Mouse (Mus musculus): Measurements from ENCODE around the gene Cd59b. TPM values are rescaled to one million over a fixed set of nuclear protein-coding genes. Genes with fewer than 3 reads are reported as not detected.
"Not testable (repeated sequence)": the region's sequence is repeated elsewhere in the genome, so short reads cannot be mapped to it uniquely, and the experiment has no call there.

Gene Cd59b
- total and polyA plus RNA-seq, 2 experiments, result 17.7 to 20.7 TPM

DNA sequence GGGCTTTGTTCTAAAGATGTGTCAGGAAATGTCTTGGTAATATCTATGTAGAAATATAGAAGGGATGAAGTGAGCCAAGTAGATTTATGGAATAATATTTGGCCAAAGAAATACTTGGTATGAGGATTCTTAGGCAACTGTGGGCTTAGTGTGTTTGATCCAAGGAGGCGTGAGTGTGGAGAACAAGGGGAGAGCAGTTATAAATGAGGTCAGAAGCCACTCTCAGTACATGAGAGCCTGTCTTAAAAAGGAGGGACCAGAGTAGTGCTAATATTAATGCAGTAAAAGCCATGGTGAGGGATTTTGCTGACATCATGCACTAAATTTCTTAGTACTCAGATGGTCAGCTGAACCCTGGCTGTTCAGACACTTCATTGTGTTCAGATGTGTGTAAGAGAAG lies 11.3 kb upstream of the Cd59b start:
- Histone ChIP-seq H3K4me1 (ENCODE audit: control insufficient read depth, insufficient read depth, low read length) (no peaks in the 10 kb centered on the region), H3K9ac (ENCODE audit: low read depth, low read length) (no peak overlapping the region), H3K27ac (replicated peaks; ENCODE audit: insufficient read depth, low read depth, low read length) (no peak overlapping the region), H3K79me2 (ENCODE audit: control insufficient read depth, insufficient read depth, low read length) (no peaks in the 10 kb centered on the region), H3K27me3 (ENCODE audit: control insufficient read depth, insufficient read depth, low read length) (no peaks in the 10 kb centered on the region), H3K36me3 (ENCODE audit: control insufficient read depth, insufficient read depth, low read length) (peaks cover 52% of the 10 kb centered on the region), H3K4me3 (ENCODE audit: insufficient read depth, low read depth, low read length) (no peak overlapping the region)
- no peak for TF ChIP-seq POLR2A (IDR thresholded peaks at IDR 0.05; ENCODE audit: extremely low read depth, insufficient read depth, low read length)
- TF ChIP-seq CTCF (IDR thresholded peaks at IDR 0.05; ENCODE audit: low read depth, low read length), result no peak
- 87% methylated on average over 1 of the region's 1 CpGs for WGBS
- DNase-seq (ENCODE audit: extremely low read depth, low read depth, low spot score), result no peak

DNA sequence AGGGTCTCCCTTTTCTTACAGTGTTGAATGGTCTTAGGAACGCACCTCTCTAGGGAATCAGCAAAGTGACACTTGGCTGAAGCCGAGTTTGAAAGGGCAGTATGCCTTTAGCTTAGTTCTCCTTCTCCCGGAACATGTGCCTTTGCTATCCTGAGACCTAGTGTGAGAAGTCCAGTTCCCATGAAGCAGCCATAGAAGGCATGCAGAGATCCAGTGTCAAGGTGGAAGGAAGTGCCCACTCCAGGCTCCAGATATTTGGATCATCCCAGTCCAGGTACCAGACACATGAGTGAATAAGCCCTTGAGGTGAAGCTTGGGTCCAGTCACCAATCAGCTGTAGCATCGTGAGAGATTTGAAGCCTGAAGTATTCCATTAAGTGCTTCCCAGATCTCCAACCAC lies 10.7 kb upstream of the Cd59b start:
- Histone ChIP-seq H3K4me1 (ENCODE audit: control insufficient read depth, insufficient read depth, low read length) (no peaks in the 10 kb centered on the region), H3K27me3 (ENCODE audit: control insufficient read depth, insufficient read depth, low read length) (no peaks in the 10 kb centered on the region), H3K79me2 (ENCODE audit: control insufficient read depth, insufficient read depth, low read length) (no peaks in the 10 kb centered on the region), H3K36me3 (ENCODE audit: control insufficient read depth, insufficient read depth, low read length) (peaks cover 47% of the 10 kb centered on the region), H3K9ac (ENCODE audit: low read depth, low read length) (no peak overlapping the region), H3K27ac (replicated peaks; ENCODE audit: insufficient read depth, low read depth, low read length) (no peak overlapping the region), H3K4me3 (ENCODE audit: insufficient read depth, low read depth, low read length) (no peak overlapping the region)
- WGBS, result 87% methylated on average over 4 of the region's 4 CpGs
- TF ChIP-seq POLR2A (IDR thresholded peaks at IDR 0.05; ENCODE audit: extremely low read depth, insufficient read depth, low read length), result no peak
- no peak for TF ChIP-seq CTCF (IDR thresholded peaks at IDR 0.05; ENCODE audit: low read depth, low read length)
- no peak for DNase-seq (ENCODE audit: extremely low read depth, low read depth, low spot score)

DNA sequence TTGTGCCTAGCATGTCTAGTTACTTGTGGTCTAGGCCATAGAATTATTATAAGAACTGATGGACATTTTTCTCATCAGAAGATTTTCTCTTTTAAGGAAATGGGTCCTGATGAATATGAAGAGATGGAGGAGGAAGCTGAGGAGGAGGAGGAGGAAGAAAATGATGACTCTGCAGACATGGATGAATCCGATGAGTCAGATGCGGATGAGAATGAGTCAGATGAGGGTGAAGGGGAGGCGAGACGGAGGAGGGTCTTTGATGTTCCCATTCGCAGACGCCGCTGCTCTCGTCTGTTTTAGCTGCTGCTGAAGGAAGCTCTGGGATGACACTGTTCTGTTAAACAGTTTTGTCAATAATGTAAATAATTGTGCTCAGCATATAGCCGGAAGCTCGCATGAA lies 9.9 kb upstream of the Cd59b start:
- peaks cover 39% of the 10 kb centered on the region for H3K36me3 ChIP-seq (ENCODE audit: control insufficient read depth, insufficient read depth, low read length)

DNA sequence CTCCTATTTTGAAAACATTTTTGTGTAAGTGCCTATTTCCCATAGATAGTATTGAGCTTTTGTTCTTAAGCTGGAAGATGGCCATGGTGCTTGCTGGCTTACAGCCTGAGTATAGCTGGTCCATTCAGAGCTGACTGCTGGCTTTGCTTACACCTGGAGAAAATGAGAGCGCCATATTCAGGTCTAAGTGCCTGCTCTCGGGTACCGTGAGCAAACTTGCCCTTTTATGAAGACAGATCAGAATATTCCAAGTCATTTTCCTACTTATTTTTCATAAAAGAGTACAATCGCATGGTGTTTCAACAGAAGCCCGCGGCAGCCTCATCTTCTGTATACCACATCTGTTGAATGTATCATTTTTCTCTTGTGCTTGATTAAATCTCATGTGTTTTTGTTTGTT lies 8.7 kb upstream of the Cd59b start:
- H3K4me3 ChIP-seq (ENCODE audit: insufficient read depth, low read depth, low read length), result no peak overlapping the region
- H3K27me3 ChIP-seq (ENCODE audit: control insufficient read depth, insufficient read depth, low read length), result no peaks in the 10 kb centered on the region
- H3K4me1 ChIP-seq (ENCODE audit: control insufficient read depth, insufficient read depth, low read length), result no peaks in the 10 kb centered on the region
- no peak overlapping the region for H3K27ac ChIP-seq (replicated peaks; ENCODE audit: insufficient read depth, low read depth, low read length)
- DNase-seq (ENCODE audit: extremely low read depth, low read depth, low spot score), result no peak
- H3K9ac ChIP-seq (ENCODE audit: low read depth, low read length), result no peak overlapping the region
- WGBS, result 98% methylated on average over 6 of the region's 6 CpGs
- H3K79me2 ChIP-seq (ENCODE audit: control insufficient read depth, insufficient read depth, low read length), result no peaks in the 10 kb centered on the region
- TF ChIP-seq POLR2A (IDR thresholded peaks at IDR 0.05; ENCODE audit: extremely low read depth, insufficient read depth, low read length), result no peak
- no peak for TF ChIP-seq CTCF (IDR thresholded peaks at IDR 0.05; ENCODE audit: low read depth, low read length)
- H3K36me3 ChIP-seq (ENCODE audit: control insufficient read depth, insufficient read depth, low read length), result peaks cover 31% of the 10 kb centered on the region

More for the DNA sequence above, 9.9 kb upstream of the Cd59b start:
- no peak for DNase-seq (ENCODE audit: extremely low read depth, low read depth, low spot score)
- Histone ChIP-seq H3K27me3 (ENCODE audit: control insufficient read depth, insufficient read depth, low read length) (no peaks in the 10 kb centered on the region), H3K9ac (ENCODE audit: low read depth, low read length) (no peak overlapping the region), H3K4me1 (ENCODE audit: control insufficient read depth, insufficient read depth, low read length) (no peaks in the 10 kb centered on the region), H3K79me2 (ENCODE audit: control insufficient read depth, insufficient read depth, low read length) (no peaks in the 10 kb centered on the region), H3K27ac (replicated peaks; ENCODE audit: insufficient read depth, low read depth, low read length) (no peak overlapping the region), H3K4me3 (ENCODE audit: insufficient read depth, low read depth, low read length) (no peak overlapping the region)
- WGBS, result 84% methylated on average over 10 of the region's 10 CpGs
- TF ChIP-seq CTCF (IDR thresholded peaks at IDR 0.05; ENCODE audit: low read depth, low read length), result no peak
- TF ChIP-seq POLR2A (IDR thresholded peaks at IDR 0.05; ENCODE audit: extremely low read depth, insufficient read depth, low read length), result no peak

DNA sequence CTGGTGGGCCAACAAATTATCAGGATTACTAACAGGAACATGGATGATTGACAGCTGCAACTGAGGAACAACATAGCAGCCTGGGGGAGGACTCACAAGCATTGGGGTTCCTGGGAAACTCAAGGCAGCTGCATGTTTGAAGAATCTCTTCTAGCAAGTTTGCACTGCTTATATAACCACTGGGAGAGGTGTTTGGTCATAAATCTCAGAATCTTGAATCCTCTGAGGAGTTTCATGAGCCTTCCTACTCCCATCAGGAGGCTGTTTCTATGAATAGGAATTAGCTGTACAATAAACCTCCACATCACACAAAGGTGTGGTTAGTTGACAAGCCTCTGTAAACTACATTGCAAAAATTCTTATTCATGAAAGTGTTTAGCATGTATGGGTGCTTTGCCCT lies 7.0 kb upstream of the Cd59b start:
- H3K9ac ChIP-seq (ENCODE audit: low read depth, low read length), result no peak overlapping the region
- no peaks in the 10 kb centered on the region for H3K79me2 ChIP-seq (ENCODE audit: control insufficient read depth, insufficient read depth, low read length)
- no peak for DNase-seq (ENCODE audit: extremely low read depth, low read depth, low spot score)
- peaks cover 27% of the 10 kb centered on the region for H3K36me3 ChIP-seq (ENCODE audit: control insufficient read depth, insufficient read depth, low read length)
- H3K4me1 ChIP-seq (ENCODE audit: control insufficient read depth, insufficient read depth, low read length), result no peaks in the 10 kb centered on the region
- H3K27ac ChIP-seq (replicated peaks; ENCODE audit: insufficient read depth, low read depth, low read length), result no peak overlapping the region
- no peaks in the 10 kb centered on the region for H3K27me3 ChIP-seq (ENCODE audit: control insufficient read depth, insufficient read depth, low read length)
- TF ChIP-seq CTCF (IDR thresholded peaks at IDR 0.05; ENCODE audit: low read depth, low read length) (no peak), POLR2A (IDR thresholded peaks at IDR 0.05; ENCODE audit: extremely low read depth, insufficient read depth, low read length) (no peak)
- no peak overlapping the region for H3K4me3 ChIP-seq (ENCODE audit: insufficient read depth, low read depth, low read length)

DNA sequence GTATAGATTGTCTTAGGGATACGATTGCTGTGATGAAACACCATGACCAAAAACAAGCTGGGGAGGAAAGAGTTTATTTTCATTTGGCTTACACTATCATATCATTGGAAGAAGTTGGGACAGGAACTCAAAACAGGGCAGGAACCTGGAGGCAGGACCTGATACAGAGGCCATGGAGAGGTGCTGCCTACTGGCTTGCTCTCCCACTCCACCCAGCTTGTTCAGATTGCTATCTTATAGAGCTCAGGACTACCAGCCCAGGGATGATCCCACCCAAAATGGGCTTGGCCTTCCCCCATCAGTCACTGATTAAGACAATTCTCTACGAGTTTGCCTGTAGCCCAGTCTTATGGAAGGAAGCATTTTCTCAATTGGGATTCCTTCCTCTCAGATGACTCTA lies 5.5 kb upstream of the Cd59b start:
- H3K9ac ChIP-seq (ENCODE audit: low read depth, low read length), result no peak overlapping the region
- H3K4me3 ChIP-seq (ENCODE audit: insufficient read depth, low read depth, low read length), result no peak overlapping the region
- peaks cover 18% of the 10 kb centered on the region for H3K36me3 ChIP-seq (ENCODE audit: control insufficient read depth, insufficient read depth, low read length)
- H3K27me3 ChIP-seq (ENCODE audit: control insufficient read depth, insufficient read depth, low read length), result no peaks in the 10 kb centered on the region
- no peak overlapping the region for H3K27ac ChIP-seq (replicated peaks; ENCODE audit: insufficient read depth, low read depth, low read length)
- DNase-seq (ENCODE audit: extremely low read depth, low read depth, low spot score), result no peak
- H3K79me2 ChIP-seq (ENCODE audit: control insufficient read depth, insufficient read depth, low read length), result no peaks in the 10 kb centered on the region
- no peaks in the 10 kb centered on the region; the same call in 1 of the 2 replicates for H3K4me1 ChIP-seq (ENCODE audit: control insufficient read depth, insufficient read depth, low read length)
- TF ChIP-seq POLR2A (IDR thresholded peaks at IDR 0.05; ENCODE audit: extremely low read depth, insufficient read depth, low read length) (no peak), CTCF (IDR thresholded peaks at IDR 0.05; ENCODE audit: low read depth, low read length) (no peak)
- 87% methylated on average over 2 of the region's 2 CpGs for WGBS

DNA sequence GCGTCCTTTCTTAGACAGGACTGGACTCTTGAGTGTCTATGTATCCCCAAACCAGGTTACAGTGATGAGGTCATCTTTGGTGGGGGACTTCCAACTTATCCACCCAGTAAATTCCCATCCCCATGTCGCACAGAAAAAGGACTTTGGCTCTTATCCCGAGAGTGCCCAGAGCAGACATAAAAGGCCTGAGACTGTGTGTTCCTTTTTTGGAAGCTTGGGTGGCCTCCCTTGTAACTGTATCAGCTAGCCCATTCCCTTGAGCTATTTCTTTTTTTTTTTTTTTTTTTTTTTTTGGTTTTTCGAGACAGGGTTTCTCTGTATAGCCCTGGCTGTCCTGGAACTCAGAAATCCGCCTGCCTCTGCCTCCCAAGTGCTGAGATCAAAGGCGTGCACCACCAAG lies 4.1 kb upstream of the Cd59b start, which contains the start of gene Gm10912:
TSS of gene Gm10912 (plus strand) at position 301 of the 400 bp plus-strand sequence.
- H3K27ac ChIP-seq (replicated peaks; ENCODE audit: insufficient read depth, low read depth, low read length); H3K4me1 ChIP-seq (ENCODE audit: control insufficient read depth, insufficient read depth, low read length); H3K27me3 ChIP-seq (ENCODE audit: control insufficient read depth, insufficient read depth, low read length); H3K9ac ChIP-seq (ENCODE audit: low read depth, low read length); H3K4me3 ChIP-seq (ENCODE audit: insufficient read depth, low read depth, low read length); H3K79me2 ChIP-seq (ENCODE audit: control insufficient read depth, insufficient read depth, low read length); DNase-seq (ENCODE audit: extremely low read depth, low read depth, low spot score): not testable (repeated sequence)
- peaks cover 10% of the 10 kb centered on the region for H3K36me3 ChIP-seq (ENCODE audit: control insufficient read depth, insufficient read depth, low read length)
- 76% methylated on average over 6 of the region's 6 CpGs for WGBS

DNA sequence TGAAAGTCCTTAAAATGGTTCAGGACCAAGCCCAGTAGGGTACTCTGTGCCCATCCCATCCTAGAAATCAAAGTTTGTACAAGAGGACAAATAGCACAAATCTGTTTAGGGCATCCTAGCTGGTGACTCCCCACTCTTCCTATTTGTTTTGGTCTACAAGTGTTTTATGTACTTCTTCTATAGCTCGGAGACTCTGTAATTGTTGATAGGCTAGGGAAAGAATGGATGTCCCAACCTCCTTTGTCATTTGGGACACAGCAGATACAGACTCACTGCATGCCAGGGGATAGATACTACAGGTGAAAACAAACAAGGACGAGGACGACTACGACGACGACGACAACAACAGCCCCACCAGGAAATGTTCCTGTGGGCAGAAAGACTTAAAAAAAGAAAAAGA lies 1.2 kb upstream of the Cd59b start, which contains the start of gene Gm10799:
TSS of gene Gm10799 (minus strand) at position 101 of the 400 bp plus-strand sequence.
- H3K4me3 ChIP-seq (ENCODE audit: insufficient read depth, low read depth, low read length); H3K36me3 ChIP-seq (ENCODE audit: control insufficient read depth, insufficient read depth, low read length); DNase-seq (ENCODE audit: extremely low read depth, low read depth, low spot score); H3K9ac ChIP-seq (ENCODE audit: low read depth, low read length); H3K79me2 ChIP-seq (ENCODE audit: control insufficient read depth, insufficient read depth, low read length); H3K27ac ChIP-seq (replicated peaks; ENCODE audit: insufficient read depth, low read depth, low read length); H3K27me3 ChIP-seq (ENCODE audit: control insufficient read depth, insufficient read depth, low read length); H3K4me1 ChIP-seq (ENCODE audit: control insufficient read depth, insufficient read depth, low read length): not testable (repeated sequence)
- 70% methylated on average over 7 of the region's 7 CpGs for WGBS

DNA sequence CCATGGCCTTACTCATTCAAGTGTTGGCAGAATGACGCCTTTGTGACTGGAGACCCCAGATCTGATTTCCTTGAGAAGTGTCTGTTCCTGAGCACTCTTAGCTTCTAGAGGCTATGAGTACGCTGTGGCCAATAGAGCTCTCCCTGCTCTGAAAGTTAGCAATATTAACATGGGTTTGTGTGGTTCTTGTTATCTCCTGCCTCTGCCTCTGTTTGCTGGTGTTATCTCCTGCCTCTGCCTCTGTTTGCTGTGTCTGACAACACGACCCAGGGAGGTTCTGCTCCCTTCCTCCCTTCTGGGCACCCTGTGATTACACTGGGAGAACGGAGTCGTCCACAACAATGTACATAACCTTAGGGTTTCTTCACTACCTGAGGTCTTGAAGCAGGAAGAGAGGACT lies 8.6 kb downstream of the Cd59b start:
- H3K4me1 ChIP-seq (ENCODE audit: control insufficient read depth, insufficient read depth, low read length); H3K27ac ChIP-seq (replicated peaks; ENCODE audit: insufficient read depth, low read depth, low read length); H3K4me3 ChIP-seq (ENCODE audit: insufficient read depth, low read depth, low read length); H3K36me3 ChIP-seq (ENCODE audit: control insufficient read depth, insufficient read depth, low read length); H3K27me3 ChIP-seq (ENCODE audit: control insufficient read depth, insufficient read depth, low read length); H3K9ac ChIP-seq (ENCODE audit: low read depth, low read length); H3K79me2 ChIP-seq (ENCODE audit: control insufficient read depth, insufficient read depth, low read length); DNase-seq (ENCODE audit: extremely low read depth, low read depth, low spot score): not testable (repeated sequence)
- 51% methylated on average over 5 of the region's 5 CpGs for WGBS
